Mouse (Mus musculus) adrenal gland, adult 18-20 months (tissue): ENCODE measurements around the gene Ppp1r9b. TPM values are rescaled to one million over a fixed set of nuclear protein-coding genes. Genes with fewer than 3 reads are reported as not detected.

ENCODE experiments used
- DNase-seq, 2 experiments: peaks; one replicate each; pipeline ENCODE4 v3.0.0; 2021 to 2022; ENCODE audit warnings: low spot score in 2 of 2
- total RNA-seq, 2 experiments: library from RNA; stranded (reverse); gene quantifications; 1 replicate in 1 of 2; 2 replicates in 1 of 2; pipeline ENCODE4 v1.2.3; 2021

Gene Ppp1r9b
- total RNA-seq, 2 experiments from 2014 or later: 107 to 115 TPM

- DNase-seq: no peak
Measured at GRCm38 (mm10) chr11:95012487-95012886, 21.7 kb downstream of the Ppp1r9b start.

- DNase-seq: no peak
Measured at GRCm38 (mm10) chr11:95015484-95015883, 24.6 kb downstream of the Ppp1r9b start.

- no peak for DNase-seq
Measured at GRCm38 (mm10) chr11:95022237-95022992, 31.6 kb downstream of the Ppp1r9b start.

- no peak for DNase-seq
Measured at GRCm38 (mm10) chr11:95023481-95023880, 32.6 kb downstream of the Ppp1r9b start.

- no peak for DNase-seq
Measured at GRCm38 (mm10) chr11:95024439-95025184, 33.8 kb downstream of the Ppp1r9b start.

- DNase-seq: no peak
Measured at GRCm38 (mm10) chr11:95025227-95026012, 34.6 kb downstream of the Ppp1r9b start.

GRCm38 (mm10) chr11:95026090-95026542 is 35.3 kb downstream of the Ppp1r9b start:
- no peak for DNase-seq

GRCm38 (mm10) chr11:95026849-95027248 is 36.0 kb downstream of the Ppp1r9b start:
- DNase-seq: no peak

GRCm38 (mm10) chr11:95027850-95028470 is 37.1 kb downstream of the Ppp1r9b start:
- no peak for DNase-seq

GRCm38 (mm10) chr11:95032945-95033344 is 42.1 kb downstream of the Ppp1r9b start:
- no peak for DNase-seq

- DNase-seq: no peak
Measured at GRCm38 (mm10) chr11:95033617-95034016, 42.8 kb downstream of the Ppp1r9b start.

GRCm38 (mm10) chr11:95034902-95035301 is 44.1 kb downstream of the Ppp1r9b start:
- DNase-seq: no peak

- no peak for DNase-seq
Measured at GRCm38 (mm10) chr11:95036521-95036920, 45.7 kb downstream of the Ppp1r9b start.

GRCm38 (mm10) chr11:95037306-95037705 is 46.5 kb downstream of the Ppp1r9b start:
- no peak for DNase-seq

- no peak for DNase-seq
Measured at GRCm38 (mm10) chr11:95038156-95038817, 47.5 kb downstream of the Ppp1r9b start.

GRCm38 (mm10) chr11:95038818-95039655 is 48.2 kb downstream of the Ppp1r9b start:
- DNase-seq: no peak

- DNase-seq: no peak
Measured at GRCm38 (mm10) chr11:95039766-95040165, 48.9 kb downstream of the Ppp1r9b start.

GRCm38 (mm10) chr11:95040491-95041138 is 49.8 kb downstream of the Ppp1r9b start:
- DNase-seq: peak; percentile 39 to 51

GRCm38 (mm10) chr11:95041139-95041609 is 50.3 kb downstream of the Ppp1r9b start, which contains the start of gene Pdk2:
Pdk2 (minus strand) TSS chr11:95041354.
- DNase-seq: peak; percentile 86 to 92
